Mouse (Mus musculus): ENCODE results near the gene Tmem184a. TPM values are rescaled to one million over a fixed set of nuclear protein-coding genes. Genes with fewer than 3 reads are reported as not detected.
A peak's percentile ranks its signal among the peaks of the same experiment; 100 is the strongest.

Gene Tmem184a
- polyA plus RNA-seq, 1 experiment = 4.6 TPM

DNA sequence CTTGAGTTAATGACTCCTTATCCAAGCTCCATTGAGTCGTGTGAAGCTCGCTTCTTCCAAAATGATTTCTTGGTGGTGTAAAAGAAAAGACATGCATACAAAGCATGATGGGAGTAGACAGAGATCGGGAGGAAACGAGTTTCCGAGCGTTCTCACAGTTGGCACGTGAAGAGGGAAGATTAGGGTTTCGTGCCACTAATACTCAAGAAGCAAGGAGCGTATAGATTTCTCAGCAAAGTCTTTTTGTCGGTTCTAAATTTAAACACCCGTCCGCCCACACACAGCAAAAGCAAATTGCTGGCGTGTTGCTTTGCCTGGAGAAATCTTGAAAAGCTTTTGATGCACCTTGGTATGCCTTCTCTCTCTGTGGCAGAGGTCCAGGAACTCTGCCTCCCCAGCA is 9.7 kb upstream of the Tmem184a start:
- Histone ChIP-seq H3K9me3 (no peaks in the 10 kb centered on the region), H3K4me3 (replicated peaks) (no peak overlapping the region), H3K36me3 (replicated peaks; ENCODE audit: low read length) (peaks cover 12% of the 10 kb centered on the region), H3K27me3 (replicated peaks) (peaks cover 3% of the 10 kb centered on the region), H3K4me1 (peaks cover 62% of the 10 kb centered on the region)
- TF ChIP-seq FLI1 (IDR thresholded peaks at IDR 0.05; ENCODE audit: low read length) (no peak), GATA1 (IDR thresholded peaks at IDR 0.05; ENCODE audit: borderline replicate concordance, low read length) (no peak)

DNA sequence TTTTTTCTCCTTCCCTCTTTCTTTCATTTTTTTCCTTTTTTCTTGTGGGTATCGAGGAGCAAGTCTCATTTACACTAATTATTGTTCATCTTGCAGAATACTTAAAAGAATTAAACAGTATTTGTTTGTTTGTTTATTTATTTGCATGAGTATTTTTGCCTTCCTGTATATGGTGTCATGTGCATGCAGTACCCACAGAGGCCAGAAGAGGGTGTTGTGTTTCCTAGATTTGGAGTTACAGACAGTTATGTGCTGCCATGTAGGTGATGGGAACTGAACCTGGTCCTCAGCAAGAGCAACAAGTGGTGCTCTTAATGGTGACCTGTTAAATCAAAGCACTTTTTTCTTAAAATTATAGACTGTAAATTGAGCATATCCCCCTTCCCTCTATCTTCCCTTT is 7.9 kb upstream of the Tmem184a start:
- no peaks in the 10 kb centered on the region for H3K27me3 ChIP-seq (replicated peaks)
- no peak for TF ChIP-seq FLI1 (IDR thresholded peaks at IDR 0.05; ENCODE audit: low read length)
- no peak for TF ChIP-seq GATA1 (IDR thresholded peaks at IDR 0.05; ENCODE audit: borderline replicate concordance, low read length)
- H3K36me3 ChIP-seq (replicated peaks; ENCODE audit: low read length) = peaks cover 28% of the 10 kb centered on the region
- H3K4me1 ChIP-seq = peaks cover 61% of the 10 kb centered on the region
- H3K9me3 ChIP-seq = no peaks in the 10 kb centered on the region
- no peak overlapping the region for H3K4me3 ChIP-seq (replicated peaks)

DNA sequence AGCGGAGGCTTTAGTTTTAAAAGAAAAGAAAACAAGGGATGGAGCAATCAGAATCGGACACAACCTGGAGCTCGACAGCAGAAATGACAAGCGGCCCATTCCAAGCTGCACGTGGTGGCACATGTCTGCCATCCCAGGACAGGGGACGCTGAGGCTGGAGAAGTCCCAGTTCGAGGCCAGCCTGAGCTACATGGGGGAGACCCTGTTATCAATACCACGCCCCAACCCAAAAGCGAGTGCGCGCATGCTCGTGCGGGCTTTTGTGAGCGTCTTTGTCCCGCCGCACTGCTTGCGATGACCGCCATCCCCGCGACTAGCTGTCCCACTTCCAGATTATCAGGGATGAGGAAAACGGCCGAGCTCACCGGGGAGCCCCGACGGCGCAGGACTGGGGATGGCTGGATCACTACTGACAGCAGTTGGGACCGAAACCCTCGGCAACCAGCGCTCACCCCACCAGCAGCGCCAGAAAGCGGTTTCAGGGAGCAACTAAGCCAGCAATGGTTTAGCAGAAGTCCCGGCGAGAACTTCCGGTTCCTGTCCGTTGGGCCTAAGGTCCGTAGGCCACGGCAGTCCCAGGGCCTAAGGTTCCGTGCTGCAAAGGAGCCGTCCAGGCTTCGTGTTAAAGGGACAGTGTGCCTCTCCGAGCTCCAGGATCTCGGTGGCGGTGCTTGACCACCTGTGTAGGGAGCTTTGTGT is 6.8 kb upstream of the Tmem184a start, which contains the start of the genes Gm26938 and Psmg3:
Gene Gm26938 (minus strand): TSS at position 51 of the 699 bp plus-strand sequence.
Gene Psmg3 (minus strand): TSS at position 529 of the 699 bp plus-strand sequence.
- peaks cover 53% of the 10 kb centered on the region for H3K4me1 ChIP-seq
- no peaks in the 10 kb centered on the region for H3K27me3 ChIP-seq (replicated peaks)
- no peaks in the 10 kb centered on the region for H3K9me3 ChIP-seq
- TF ChIP-seq FLI1 (IDR thresholded peaks at IDR 0.05; ENCODE audit: low read length) (no peak; the same call in 1 of the 2 replicates), GATA1 (IDR thresholded peaks at IDR 0.05; ENCODE audit: borderline replicate concordance, low read length) (no peak)
- H3K4me3 ChIP-seq (replicated peaks) = peak within 1 kb of the TSS; percentile 98
- peaks cover 39% of the 10 kb centered on the region for H3K36me3 ChIP-seq (replicated peaks; ENCODE audit: low read length)

DNA sequence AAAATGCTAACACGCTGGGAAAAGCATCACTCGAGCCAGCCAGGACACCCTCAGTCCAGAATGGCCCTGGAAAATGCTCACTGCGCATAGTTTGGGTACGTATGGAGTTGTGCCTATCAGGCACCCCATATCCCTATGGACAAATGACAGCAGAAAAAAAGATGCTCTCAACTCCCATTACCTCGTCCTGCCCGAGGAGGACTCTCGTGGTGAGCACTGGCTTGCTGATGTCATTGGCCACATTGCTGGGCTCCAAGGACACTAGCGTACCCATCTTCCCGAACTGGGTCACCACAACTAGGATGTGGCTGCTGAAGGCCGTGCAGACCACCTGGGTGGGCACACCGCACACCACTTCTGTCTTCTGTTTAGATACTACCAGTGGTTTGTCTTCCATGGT is 6.2 kb upstream of the Tmem184a start:
- Histone ChIP-seq H3K36me3 (replicated peaks; ENCODE audit: low read length) (peaks cover 45% of the 10 kb centered on the region), H3K4me1 (peaks cover 47% of the 10 kb centered on the region), H3K4me3 (replicated peaks) (peak overlapping the region; percentile 98), H3K27me3 (replicated peaks) (no peaks in the 10 kb centered on the region), H3K9me3 (no peaks in the 10 kb centered on the region)
- no peak for TF ChIP-seq GATA1 (IDR thresholded peaks at IDR 0.05; ENCODE audit: borderline replicate concordance, low read length)
- no peak for TF ChIP-seq FLI1 (IDR thresholded peaks at IDR 0.05; ENCODE audit: low read length)

DNA sequence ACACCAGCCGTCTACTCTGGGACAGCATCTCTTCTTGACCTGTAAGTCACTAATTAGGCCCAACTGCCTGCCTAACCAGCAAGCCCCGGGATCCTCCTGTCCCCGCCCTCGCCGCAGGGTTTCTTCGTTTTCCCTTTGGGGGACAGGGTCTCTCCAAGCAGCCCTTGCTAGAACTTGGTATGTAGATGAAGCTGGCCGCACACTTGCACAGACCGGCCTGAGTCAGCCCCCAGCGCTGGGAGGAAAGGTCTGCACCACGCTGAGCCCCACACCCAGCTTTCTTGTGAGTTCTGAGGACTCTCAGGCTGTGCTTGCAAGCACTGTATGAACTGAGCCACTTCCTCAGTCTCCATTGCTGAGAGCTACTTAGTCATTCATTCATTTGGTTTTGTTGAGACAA is 4.8 kb upstream of the Tmem184a start:
- Histone ChIP-seq H3K27me3 (replicated peaks) (no peaks in the 10 kb centered on the region), H3K4me3 (replicated peaks) (no peak overlapping the region), H3K36me3 (replicated peaks; ENCODE audit: low read length) (peaks cover 57% of the 10 kb centered on the region), H3K4me1 (peaks cover 35% of the 10 kb centered on the region), H3K9me3 (no peaks in the 10 kb centered on the region)
- no peak for TF ChIP-seq FLI1 (IDR thresholded peaks at IDR 0.05; ENCODE audit: low read length)
- no peak for TF ChIP-seq GATA1 (IDR thresholded peaks at IDR 0.05; ENCODE audit: borderline replicate concordance, low read length)

DNA sequence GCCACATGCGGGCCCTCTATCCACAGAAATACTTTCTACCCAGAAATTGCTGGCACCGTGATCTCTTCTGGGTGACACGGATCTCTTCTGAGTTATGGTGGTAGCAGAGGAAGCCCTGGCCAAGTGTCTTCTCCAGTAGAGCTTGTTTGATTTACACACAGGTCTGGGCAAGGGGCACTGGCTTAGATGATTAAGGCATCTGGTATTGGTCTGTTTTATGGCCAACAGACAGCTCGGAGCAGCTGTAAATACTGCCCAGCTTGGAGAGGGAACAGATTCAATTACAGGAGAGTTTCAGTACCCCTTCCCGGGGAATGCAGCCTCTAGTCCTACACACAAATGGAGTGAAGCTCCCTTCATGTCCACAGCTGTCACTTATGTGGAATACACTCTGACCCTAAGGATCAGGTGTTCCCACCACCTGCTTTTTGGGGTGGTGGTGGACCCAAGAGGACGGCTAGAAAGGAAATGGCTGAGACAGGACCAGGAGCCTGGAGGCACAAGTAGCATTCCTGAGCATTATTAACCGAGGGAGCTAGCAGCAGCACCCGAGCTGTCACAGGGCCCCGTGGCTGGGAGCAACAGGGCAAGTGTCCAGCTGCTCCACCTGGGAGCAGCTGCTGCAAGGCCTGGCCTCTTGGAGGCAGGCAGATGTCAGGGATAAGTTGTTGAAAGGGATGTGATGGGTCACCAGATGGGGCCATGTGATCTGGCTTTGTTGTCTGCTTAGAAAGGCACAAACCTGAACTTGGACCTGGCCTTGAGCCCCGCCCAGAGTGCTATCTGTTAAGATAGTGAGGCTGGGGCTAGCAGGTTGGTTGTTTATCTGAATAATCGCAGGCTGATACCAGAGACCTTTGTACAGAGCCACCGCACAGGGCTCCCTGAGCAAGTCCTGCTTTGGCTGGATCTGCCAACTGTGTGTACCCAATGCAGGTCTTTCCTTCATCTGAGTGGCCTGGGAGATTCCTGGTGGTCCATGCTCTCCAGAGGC is 2.0 kb upstream of the Tmem184a start:
- Histone ChIP-seq H3K27me3 (replicated peaks) (no peaks in the 10 kb centered on the region), H3K9me3 (no peaks in the 10 kb centered on the region), H3K36me3 (replicated peaks; ENCODE audit: low read length) (peaks cover 61% of the 10 kb centered on the region), H3K4me3 (replicated peaks) (no peak overlapping the region), H3K4me1 (peaks cover 48% of the 10 kb centered on the region)
- TF ChIP-seq FLI1 (IDR thresholded peaks at IDR 0.05; ENCODE audit: low read length) = no peak
- no peak for TF ChIP-seq GATA1 (IDR thresholded peaks at IDR 0.05; ENCODE audit: borderline replicate concordance, low read length)

DNA sequence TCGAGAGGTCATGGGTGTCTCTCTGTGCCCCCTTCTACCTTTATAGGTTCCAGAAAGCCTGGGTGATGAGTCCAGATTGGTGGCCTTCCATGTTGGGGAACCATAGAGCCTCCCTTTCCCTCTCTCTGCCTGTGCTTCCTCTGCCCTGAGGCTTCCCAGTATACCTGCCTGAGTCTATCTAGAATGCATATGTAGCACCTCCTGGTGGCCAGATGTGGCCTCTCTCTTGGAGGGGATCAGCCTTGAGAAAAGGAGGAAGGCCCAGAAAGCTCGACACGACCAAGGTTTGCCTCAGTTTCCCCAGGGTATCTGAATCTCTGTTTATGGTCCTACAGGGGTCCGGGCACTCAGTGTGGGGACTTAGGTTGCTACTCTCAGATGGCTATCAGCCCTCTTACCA is 916 bp downstream of the Tmem184a start:
- H3K27me3 ChIP-seq (replicated peaks) = no peaks in the 10 kb centered on the region
- peaks cover 56% of the 10 kb centered on the region for H3K4me1 ChIP-seq
- peaks cover 44% of the 10 kb centered on the region for H3K36me3 ChIP-seq (replicated peaks; ENCODE audit: low read length)
- TF ChIP-seq FLI1 (IDR thresholded peaks at IDR 0.05; ENCODE audit: low read length) (no peak), GATA1 (IDR thresholded peaks at IDR 0.05; ENCODE audit: borderline replicate concordance, low read length) (no peak)
- H3K4me3 ChIP-seq (replicated peaks) = no peak overlapping the region
- H3K9me3 ChIP-seq = no peaks in the 10 kb centered on the region

DNA sequence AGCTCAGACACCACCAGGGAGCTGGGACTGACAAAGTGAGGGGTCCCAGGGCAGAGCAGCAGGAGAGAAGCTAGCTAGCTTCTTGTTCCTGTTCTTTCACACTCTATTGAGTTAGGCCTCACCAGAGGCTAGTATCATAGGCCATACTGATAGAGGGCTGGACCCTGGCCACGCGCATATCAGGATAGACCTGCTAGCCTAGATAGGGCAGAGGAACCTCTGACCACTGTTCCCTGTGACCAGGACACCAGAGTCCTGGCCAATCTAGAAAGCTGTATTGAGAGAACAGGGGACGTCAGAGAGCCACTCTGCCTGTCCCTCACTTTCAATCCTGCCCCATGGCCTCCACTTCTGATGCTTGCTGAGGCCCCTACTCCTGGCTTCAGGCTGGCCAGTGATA is 1.7 kb downstream of the Tmem184a start:
- Histone ChIP-seq H3K4me1 (peaks cover 64% of the 10 kb centered on the region), H3K27me3 (replicated peaks) (no peaks in the 10 kb centered on the region), H3K9me3 (no peaks in the 10 kb centered on the region), H3K36me3 (replicated peaks; ENCODE audit: low read length) (peaks cover 37% of the 10 kb centered on the region), H3K4me3 (replicated peaks) (peak overlapping the region; percentile 13)
- TF ChIP-seq FLI1 (IDR thresholded peaks at IDR 0.05; ENCODE audit: low read length) (no peak), GATA1 (IDR thresholded peaks at IDR 0.05; ENCODE audit: borderline replicate concordance, low read length) (no peak)

DNA sequence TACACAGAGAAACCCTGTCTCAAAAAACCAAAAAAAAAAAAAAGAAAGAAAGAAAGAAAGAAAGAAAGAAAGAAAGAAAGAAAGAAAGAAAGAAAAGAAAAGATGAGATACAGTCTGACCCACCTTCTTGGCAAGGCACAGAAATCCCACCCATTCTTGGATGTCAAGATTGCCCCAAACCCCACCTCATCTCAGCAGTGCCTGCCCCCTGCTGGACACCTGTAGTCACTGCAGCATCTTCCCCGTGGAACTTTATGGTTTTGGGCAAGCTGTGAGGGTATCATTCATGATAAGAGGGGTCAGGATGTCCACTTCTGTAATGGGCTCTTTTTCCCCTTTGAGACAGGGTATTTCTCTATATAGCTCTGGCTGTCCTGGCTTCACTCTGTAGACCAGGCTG is 2.4 kb downstream of the Tmem184a start:
- Histone ChIP-seq H3K36me3 (replicated peaks; ENCODE audit: low read length) (peaks cover 29% of the 10 kb centered on the region), H3K27me3 (replicated peaks) (no peaks in the 10 kb centered on the region), H3K4me1 (peaks cover 72% of the 10 kb centered on the region), H3K9me3 (no peaks in the 10 kb centered on the region), H3K4me3 (replicated peaks) (no peak overlapping the region)
- no peak for TF ChIP-seq GATA1 (IDR thresholded peaks at IDR 0.05; ENCODE audit: borderline replicate concordance, low read length)

DNA sequence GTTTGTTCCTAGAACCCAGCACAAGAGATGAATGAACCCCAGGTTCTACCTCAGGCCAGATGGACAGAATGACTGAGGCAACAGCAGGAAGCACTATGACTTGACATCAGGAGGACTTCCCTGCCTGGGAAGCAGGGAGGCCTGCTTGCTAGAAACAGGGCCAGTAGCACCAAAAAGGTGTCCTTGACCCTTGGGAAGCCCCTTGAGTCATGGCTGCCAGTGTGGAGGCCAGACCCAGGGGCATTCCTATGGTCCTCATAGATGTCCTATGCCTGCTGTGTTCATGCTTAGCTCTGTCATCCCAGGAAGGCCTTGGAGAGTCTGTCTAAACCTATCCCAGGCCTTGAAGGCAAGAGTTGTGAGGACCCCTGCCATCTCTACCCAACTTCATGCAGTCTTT is 3.3 kb downstream of the Tmem184a start:
- no peak for TF ChIP-seq FLI1 (IDR thresholded peaks at IDR 0.05; ENCODE audit: low read length)
- no peak for TF ChIP-seq GATA1 (IDR thresholded peaks at IDR 0.05; ENCODE audit: borderline replicate concordance, low read length)
- Histone ChIP-seq H3K36me3 (replicated peaks; ENCODE audit: low read length) (peaks cover 21% of the 10 kb centered on the region), H3K4me1 (peaks cover 80% of the 10 kb centered on the region), H3K27me3 (replicated peaks) (no peaks in the 10 kb centered on the region), H3K9me3 (no peaks in the 10 kb centered on the region), H3K4me3 (replicated peaks) (no peak overlapping the region)
